Mouse (Mus musculus) heart, embryonic 15.5 days (tissue): ENCODE data around the gene Bysl. TPM values are rescaled to one million over a fixed set of nuclear protein-coding genes. Genes with fewer than 3 reads are reported as not detected.
"Not testable (repeated sequence)": the region's sequence is repeated elsewhere in the genome, so short reads cannot be mapped to it uniquely, and the experiment has no call there.

Source experiments
- ATAC-seq: fragments of 200-750 bp; cut with Nextera tagmentation; replicated peaks from 2 replicates; pipeline ENCODE4 v1.8.0; 2017; ENCODE audit warnings: low read depth, moderate TSS enrichment; ENCODE audit not compliant: insufficient number of reproducible peaks, insufficient read depth, low FRiP score
- H3K27ac ChIP-seq: fragments of 300-500 bp; sonication (generic); 2 replicates; pipeline ENCODE4 v1.5.1; 2015; ENCODE audit warnings: mild to moderate bottlenecking, inconsistent platforms
- H3K27me3 ChIP-seq: fragments of 300-500 bp; sonication (generic); 2 replicates; pipeline ENCODE4 v1.6.1; 2015; ENCODE audit warnings: inconsistent platforms
- H3K36me3 ChIP-seq: fragments of 300-500 bp; sonication (generic); 2 replicates; pipeline ENCODE4 v1.6.1; 2015; ENCODE audit warnings: mild to moderate bottlenecking, inconsistent platforms
- H3K4me1 ChIP-seq: fragments of 300-500 bp; sonication (generic); replicated peaks from 2 replicates; pipeline ENCODE4 v1.6.1; 2015; ENCODE audit warnings: inconsistent platforms
- H3K4me2 ChIP-seq: fragments of 300-500 bp; sonication (generic); 2 replicates; pipeline ENCODE4 v1.6.1; 2015; ENCODE audit warnings: inconsistent platforms, mild to moderate bottlenecking, moderate library complexity
- H3K4me3 ChIP-seq: fragments of 300-500 bp; sonication (generic); 2 replicates; pipeline ENCODE4 v1.5.1; 2015; ENCODE audit warnings: mild to moderate bottlenecking, inconsistent platforms
- H3K9ac ChIP-seq: fragments of 300-500 bp; sonication (generic); 2 replicates; pipeline ENCODE4 v1.6.1; 2015; ENCODE audit warnings: mild to moderate bottlenecking, inconsistent platforms
- H3K9me3 ChIP-seq: fragments of 300-500 bp; sonication (generic); replicated peaks from 2 replicates; pipeline ENCODE4 v1.6.1; 2016; ENCODE audit warnings: inconsistent platforms
- WGBS: fragments of 180-500 bp; shearing (Covaris S2); methylation state at CpG from one replicate; pipeline ENCODE4 v1.1.7; 2015; ENCODE audit warnings: mixed read lengths; 5-methylcytosine and 5-hydroxymethylcytosine counted together
- polyA plus RNA-seq: library from polyadenylated mRNA; unstranded; fragments of >200 nt; fragmentation: Nextera tagmentation; extraction: Ambion mirVana; gene quantifications from 2 replicates; pipeline ENCODE4 v1.2.1, GENCODE M21; 2015

The Bysl gene
- 18.2 and 22.6 TPM in 2 replicates for polyA plus RNA-seq

DNA sequence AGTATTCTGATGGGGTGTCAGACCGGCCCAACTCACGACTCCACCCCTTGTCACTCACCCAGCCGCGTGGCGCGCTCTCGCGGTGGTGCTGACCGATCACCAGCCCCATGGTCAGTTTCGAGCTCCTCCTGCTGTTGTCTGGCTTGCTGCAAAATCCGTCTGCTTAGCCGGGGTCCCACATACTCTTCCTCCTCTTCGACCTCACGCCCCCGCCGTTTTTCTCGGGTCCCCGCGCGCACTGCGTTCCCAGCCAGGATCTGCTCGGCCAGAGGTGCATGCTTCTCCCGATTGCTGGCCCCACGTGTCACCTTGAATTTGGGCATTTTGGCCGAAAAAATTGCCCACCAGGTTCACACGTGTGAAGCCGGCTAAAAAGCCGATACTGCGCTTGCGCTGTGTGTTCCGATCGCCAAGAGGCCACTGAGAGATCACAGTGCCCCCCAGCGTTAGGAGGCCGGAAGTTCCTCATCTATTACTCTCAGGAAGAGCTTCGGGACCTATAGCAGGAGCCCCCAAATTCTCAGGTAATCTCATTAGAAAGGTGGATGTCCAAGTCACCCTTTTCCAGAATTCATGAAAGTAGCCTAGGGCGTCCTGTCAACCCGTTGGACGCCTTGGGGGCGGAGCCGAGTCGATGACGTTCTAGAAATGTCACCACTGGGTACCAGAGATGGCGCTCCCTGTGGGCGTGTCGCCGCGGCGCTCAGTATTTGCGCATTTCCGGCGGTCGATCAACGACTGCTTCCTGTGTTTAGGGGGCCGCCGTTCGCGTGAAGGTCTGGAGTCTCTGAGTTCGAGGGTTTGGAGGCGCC is at the start of gene Bysl, which contains the start of the genes Med20 and Gm20517:
Bysl (minus strand) TSS at position 644 of the 812 bp plus-strand sequence.
Med20 (plus strand) TSS at position 734 of the 812 bp plus-strand sequence.
Gm20517 (plus strand) TSS at position 741 of the 812 bp plus-strand sequence.
- peak within 1 kb of the TSS; percentile 71 for H3K9ac ChIP-seq
- peak within 1 kb of the TSS; percentile 87 for H3K4me2 ChIP-seq
- peak within 1 kb of the TSS; percentile 74 for H3K4me3 ChIP-seq
- no peaks in the 10 kb centered on the region for H3K27me3 ChIP-seq
- H3K27ac ChIP-seq = peak within 1 kb of the TSS; percentile 75
- ATAC-seq = peak; percentile 95
- H3K9me3 ChIP-seq = no peaks in the 10 kb centered on the region
- WGBS = under 1% methylated on average over 59 of the region's 59 CpGs
- H3K36me3 ChIP-seq = peaks cover 28% of the 10 kb centered on the region; the same call in 1 of the 2 replicates
- H3K4me1 ChIP-seq = peaks cover 26% of the 10 kb centered on the region

DNA sequence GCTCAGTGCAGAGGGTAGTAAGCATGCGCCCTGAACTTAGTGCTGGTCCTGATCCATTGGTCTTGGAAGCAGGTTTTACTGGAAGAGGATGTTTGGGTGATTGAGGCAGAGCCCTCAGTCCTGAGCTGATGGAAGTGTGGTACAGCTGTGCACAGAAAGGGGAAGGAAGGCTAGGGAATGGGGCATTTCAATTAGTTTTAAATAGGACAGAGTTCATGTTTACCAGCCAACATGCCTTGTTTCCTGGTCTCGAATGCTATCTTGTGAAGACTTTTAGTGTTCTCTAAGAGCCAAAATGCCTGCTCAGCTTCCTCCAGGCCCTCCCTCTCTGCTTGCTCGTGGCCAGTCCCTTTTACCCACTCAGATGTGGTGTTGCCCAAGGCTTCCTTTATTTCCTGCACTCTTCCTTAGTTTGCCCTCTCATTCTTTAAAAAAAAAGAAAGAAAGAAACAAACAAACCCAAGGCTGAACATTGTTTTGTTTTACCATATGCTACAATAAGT is 47.5 kb upstream of the Bysl start:
- no peak for ATAC-seq
- Histone ChIP-seq H3K4me3 (no peak overlapping the region), H3K27me3 (no peaks in the 10 kb centered on the region), H3K36me3 (no peaks in the 10 kb centered on the region), H3K9me3 (no peaks in the 10 kb centered on the region), H3K27ac (no peak overlapping the region), H3K4me2 (no peak overlapping the region), H3K4me1 (no peaks in the 10 kb centered on the region), H3K9ac (no peak overlapping the region)
- WGBS = 70% methylated on average over 3 of the region's 3 CpGs

DNA sequence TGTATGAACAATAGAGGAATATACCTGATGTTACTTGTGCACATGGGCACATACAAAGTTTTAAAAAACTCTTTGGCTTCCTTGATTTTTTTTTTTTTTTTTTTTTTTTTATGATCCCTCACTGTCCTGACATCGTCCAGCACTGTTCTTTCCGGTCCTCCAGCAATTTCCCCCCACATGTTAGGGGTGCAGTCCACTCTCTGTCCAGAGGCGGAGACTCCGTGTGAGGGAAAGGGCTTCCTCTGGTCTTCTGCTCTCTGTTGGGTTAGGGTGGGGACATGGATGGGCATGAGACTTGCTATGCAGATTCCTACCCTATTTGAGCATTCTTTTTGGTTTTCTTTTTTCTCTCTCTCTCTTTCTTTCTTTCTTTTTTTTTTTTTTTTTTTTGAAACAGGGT is 46.6 kb upstream of the Bysl start:
- 83% methylated on average over 4 of the region's 4 CpGs for WGBS
- Histone ChIP-seq H3K4me1 (no peaks in the 10 kb centered on the region), H3K9me3 (no peaks in the 10 kb centered on the region), H3K27me3 (no peaks in the 10 kb centered on the region), H3K9ac (no peak overlapping the region), H3K4me3 (no peak overlapping the region), H3K27ac (no peak overlapping the region), H3K36me3 (no peaks in the 10 kb centered on the region), H3K4me2 (no peak overlapping the region)
- no peak for ATAC-seq

DNA sequence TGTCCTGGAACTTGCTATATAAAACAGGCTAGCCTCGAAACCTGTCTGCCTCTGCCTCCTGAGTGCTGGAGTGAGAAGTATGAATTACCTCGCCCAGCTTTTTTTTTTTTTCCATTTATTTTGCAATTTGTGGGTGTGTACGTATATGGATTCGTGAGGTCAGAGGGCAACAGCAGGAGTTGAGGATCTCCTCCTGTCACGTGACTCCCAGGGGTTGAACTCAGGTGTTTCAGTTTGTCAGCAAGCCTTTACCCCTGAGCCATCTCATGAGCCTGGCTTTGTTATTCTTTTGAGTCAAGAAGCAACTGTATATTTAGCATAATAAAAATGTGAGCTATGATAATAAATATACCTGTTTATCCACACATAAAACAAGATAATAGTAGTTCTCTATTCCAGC is 44.4 kb upstream of the Bysl start:
- Histone ChIP-seq H3K27me3 (no peaks in the 10 kb centered on the region), H3K4me1 (no peaks in the 10 kb centered on the region), H3K27ac (no peak overlapping the region), H3K4me2 (no peak overlapping the region), H3K4me3 (no peak overlapping the region), H3K9ac (no peak overlapping the region), H3K9me3 (no peaks in the 10 kb centered on the region), H3K36me3 (no peaks in the 10 kb centered on the region)
- no peak for ATAC-seq
- 79% methylated on average over 5 of the region's 5 CpGs for WGBS

DNA sequence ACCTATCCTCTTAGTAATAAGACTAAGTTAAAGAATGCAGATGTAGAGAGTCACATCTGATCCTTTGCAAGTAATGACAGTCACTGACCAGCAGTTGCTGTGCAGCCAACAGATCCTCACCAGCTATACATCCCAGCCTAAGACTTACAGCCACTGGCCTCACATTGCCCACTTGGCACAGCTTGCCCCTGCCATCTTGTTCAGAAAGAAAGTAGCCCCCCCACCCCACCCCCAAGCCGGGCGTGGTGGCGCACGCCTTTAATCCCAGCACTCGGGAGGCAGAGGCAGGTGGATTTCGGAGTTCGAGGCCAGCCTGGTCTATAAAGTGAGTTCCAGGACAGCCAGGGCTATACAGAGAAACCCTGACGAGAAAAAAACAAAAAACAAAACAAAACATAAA is 43.1 kb upstream of the Bysl start:
- H3K36me3 ChIP-seq, H3K9ac ChIP-seq, H3K27me3 ChIP-seq, ATAC-seq, H3K27ac ChIP-seq, H3K4me2 ChIP-seq, H3K9me3 ChIP-seq, H3K4me1 ChIP-seq, H3K4me3 ChIP-seq: not testable (repeated sequence)
- WGBS = 91% methylated on average over 8 of the region's 8 CpGs

DNA sequence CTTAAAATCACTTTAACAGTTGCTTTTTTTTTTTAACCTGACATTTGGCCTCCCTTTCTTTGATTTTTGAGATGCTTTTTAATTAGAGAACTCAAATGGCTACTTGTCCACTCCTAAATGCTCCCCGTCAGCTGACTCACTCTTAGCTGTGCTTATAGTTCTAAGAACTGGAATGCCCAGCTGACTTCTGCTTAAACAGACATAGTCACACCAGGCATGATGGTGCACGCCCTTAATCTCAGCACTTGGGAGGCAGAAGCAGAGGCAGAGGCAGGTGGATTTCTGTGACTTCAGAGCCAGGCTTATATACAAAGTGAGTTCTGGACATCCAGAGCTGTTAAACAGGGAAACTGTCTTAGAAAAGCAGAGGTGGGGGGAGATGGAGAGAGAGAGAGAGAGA is 40.7 kb upstream of the Bysl start:
- Histone ChIP-seq H3K4me2 (no peak overlapping the region), H3K27me3 (no peaks in the 10 kb centered on the region), H3K36me3 (no peaks in the 10 kb centered on the region), H3K4me3 (no peak overlapping the region), H3K9me3 (no peaks in the 10 kb centered on the region), H3K4me1 (no peaks in the 10 kb centered on the region), H3K27ac (no peak overlapping the region), H3K9ac (no peak overlapping the region)
- ATAC-seq = no peak
- WGBS = 89% methylated on average over 2 of the region's 2 CpGs

DNA sequence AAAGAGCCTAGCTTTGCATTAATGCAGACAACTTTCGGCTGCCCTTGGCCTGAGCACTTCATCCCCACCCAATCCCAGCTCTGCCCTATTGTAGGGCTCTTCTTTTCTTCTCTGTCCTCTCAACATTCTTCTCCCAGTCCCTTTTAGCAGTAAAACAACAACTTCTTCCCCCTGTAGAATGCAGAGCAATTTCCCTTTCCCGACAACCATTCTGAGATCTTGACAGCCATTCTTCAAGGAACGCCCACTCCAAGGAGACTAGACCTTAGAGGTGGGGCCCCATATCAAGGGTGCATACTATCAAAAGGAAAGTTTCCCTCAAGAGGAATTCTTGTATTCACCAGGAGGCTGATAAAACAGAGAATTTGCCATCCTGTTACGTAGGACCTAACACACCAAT is 37.7 kb upstream of the Bysl start:
- ATAC-seq = no peak
- Histone ChIP-seq H3K27ac (no peak overlapping the region), H3K4me1 (no peaks in the 10 kb centered on the region), H3K4me2 (no peak overlapping the region), H3K9ac (no peak overlapping the region), H3K9me3 (no peaks in the 10 kb centered on the region), H3K27me3 (no peaks in the 10 kb centered on the region), H3K36me3 (no peaks in the 10 kb centered on the region), H3K4me3 (no peak overlapping the region)
- WGBS = 68% methylated on average over 4 of the region's 4 CpGs

DNA sequence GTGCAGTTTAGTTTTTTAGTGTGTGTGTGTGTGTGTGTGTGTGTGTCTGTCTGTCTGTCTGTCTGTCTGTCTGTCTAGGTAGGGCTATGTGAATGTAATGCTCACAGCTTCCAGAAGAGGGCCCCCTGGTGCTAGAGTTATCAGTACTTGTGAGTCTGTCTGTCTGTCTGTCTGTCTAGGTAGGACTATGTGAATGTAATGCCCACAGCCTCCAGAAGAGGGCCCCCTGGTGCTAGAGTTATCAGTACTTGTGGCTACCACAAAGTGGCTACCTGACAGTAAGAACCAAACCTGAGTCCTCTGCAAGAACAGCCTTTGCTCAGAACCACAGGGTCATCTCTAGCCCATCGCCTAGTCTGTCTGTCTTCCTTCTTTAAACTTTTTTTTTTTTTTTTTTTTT is 35.4 kb upstream of the Bysl start:
- Histone ChIP-seq H3K9me3 (no peaks in the 10 kb centered on the region), H3K36me3 (no peaks in the 10 kb centered on the region), H3K9ac (no peak overlapping the region), H3K27ac (no peak overlapping the region), H3K27me3 (no peaks in the 10 kb centered on the region), H3K4me1 (no peaks in the 10 kb centered on the region), H3K4me2 (no peak overlapping the region), H3K4me3 (no peak overlapping the region)
- 82% methylated on average over 1 of the region's 1 CpGs for WGBS
- no peak for ATAC-seq

DNA sequence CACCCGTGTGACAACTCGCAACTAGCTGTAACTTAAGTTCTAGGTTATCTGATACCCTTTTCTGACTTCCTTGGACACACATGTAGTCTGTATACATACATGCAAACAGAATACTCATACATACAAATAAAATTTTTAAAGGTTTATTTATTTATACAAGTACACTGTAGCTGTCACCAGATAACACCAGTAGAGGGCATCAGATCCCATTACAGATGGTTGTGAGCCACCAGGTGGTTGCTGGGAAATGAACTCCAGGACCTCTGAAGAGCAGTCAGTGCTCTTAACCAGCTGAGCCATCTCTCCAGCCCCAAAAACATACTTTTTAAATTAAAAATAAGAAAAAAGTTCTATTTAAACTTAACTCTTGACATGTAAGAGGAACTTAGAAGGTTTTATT is 31.7 kb upstream of the Bysl start:
- 80% methylated on average over 2 of the region's 2 CpGs for WGBS
- Histone ChIP-seq H3K27ac (no peak overlapping the region), H3K9me3 (no peaks in the 10 kb centered on the region), H3K27me3 (no peaks in the 10 kb centered on the region), H3K4me3 (no peak overlapping the region), H3K4me1 (no peaks in the 10 kb centered on the region), H3K36me3 (no peaks in the 10 kb centered on the region), H3K9ac (no peak overlapping the region), H3K4me2 (no peak overlapping the region)
- no peak for ATAC-seq

DNA sequence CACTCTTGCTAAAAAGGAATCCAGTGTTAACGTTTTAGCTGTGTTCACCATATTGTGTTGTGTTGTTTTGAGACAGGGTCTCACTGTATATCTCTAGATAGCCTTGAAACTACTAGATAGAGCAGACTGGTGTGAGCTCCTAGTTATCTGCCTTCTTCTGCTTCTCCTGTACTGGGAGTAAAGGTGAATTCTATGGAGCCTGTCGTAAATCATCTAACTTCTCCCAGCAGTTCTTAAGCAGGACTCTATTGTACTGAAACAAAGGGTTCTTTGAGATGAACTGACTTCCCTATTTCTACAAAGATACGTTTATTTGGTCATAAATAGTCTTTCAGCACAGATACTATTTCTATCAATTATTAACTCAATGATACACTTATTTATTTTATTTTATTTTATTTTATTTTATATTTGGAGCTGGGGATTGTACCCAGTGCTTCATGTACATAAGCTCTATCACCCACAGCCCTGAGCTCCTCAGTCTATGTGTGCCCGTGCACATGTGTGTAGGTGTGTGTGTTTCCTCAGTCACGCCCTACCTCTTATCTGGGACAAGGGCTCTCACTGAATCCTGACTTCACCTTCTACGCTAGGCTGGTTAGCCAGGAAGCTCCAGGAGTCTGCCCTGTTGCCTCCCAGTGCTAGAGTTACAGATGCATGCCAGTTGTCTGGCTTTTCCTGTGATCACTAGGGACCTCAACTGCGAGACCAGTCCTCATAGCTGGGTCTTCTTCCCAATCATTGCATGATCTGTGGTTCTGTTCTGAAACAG is 22.9 kb upstream of the Bysl start:
- no peak overlapping the region for H3K4me3 ChIP-seq
- no peak overlapping the region for H3K27ac ChIP-seq
- ATAC-seq = no peak
- H3K9me3 ChIP-seq = no peaks in the 10 kb centered on the region
- 76% methylated on average over 7 of the region's 7 CpGs for WGBS
- no peak overlapping the region for H3K9ac ChIP-seq
- H3K4me1 ChIP-seq = peaks cover 16% of the 10 kb centered on the region
- H3K4me2 ChIP-seq = no peak overlapping the region
- no peaks in the 10 kb centered on the region; the same call in 1 of the 2 replicates for H3K36me3 ChIP-seq
- H3K27me3 ChIP-seq = no peaks in the 10 kb centered on the region

DNA sequence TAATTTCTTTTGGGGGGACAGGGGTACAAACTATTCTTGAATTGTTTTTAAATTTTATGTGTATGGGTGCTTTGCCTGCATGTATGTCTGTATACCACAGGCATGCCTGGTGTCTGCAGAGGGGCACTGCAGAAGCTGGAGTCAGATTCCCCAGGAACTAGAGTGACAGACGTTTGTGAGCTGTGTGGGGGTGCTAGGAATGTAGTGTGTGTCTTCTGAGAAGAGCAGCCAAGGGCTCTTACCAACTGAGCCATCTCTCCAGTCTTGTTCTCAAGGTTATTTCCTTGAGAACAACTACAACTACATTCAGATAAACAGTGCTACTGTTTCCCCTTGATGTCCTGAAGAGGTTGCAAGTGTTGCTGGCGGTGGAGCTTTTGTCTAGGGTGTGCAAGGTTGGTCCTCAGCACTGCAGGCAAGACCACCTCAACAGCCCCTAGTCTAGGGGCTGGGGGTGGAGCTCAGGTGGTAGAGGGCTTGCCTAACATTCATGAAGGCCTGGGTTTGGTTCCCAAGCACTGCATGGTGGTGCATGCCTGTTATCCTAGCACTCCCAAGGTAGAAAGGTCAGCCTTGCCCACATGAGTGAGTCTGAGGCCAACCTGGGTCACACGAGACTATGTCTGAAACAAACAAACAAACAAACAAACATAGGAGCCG is 21.0 kb upstream of the Bysl start:
- ATAC-seq = no peak
- no peaks in the 10 kb centered on the region for H3K27me3 ChIP-seq
- H3K27ac ChIP-seq = no peak overlapping the region
- no peak overlapping the region for H3K4me2 ChIP-seq
- H3K9me3 ChIP-seq = no peaks in the 10 kb centered on the region
- WGBS = 63% methylated on average over 4 of the region's 4 CpGs
- no peak overlapping the region for H3K4me3 ChIP-seq
- no peak overlapping the region for H3K9ac ChIP-seq
- peaks cover 26% of the 10 kb centered on the region for H3K4me1 ChIP-seq
- no peaks in the 10 kb centered on the region; the same call in 1 of the 2 replicates for H3K36me3 ChIP-seq
